Mouse (Mus musculus): ENCODE measurements around the gene Mboat1. TPM values are rescaled to one million over a fixed set of nuclear protein-coding genes. Genes with fewer than 3 reads are reported as not detected.
A peak's percentile ranks its signal among the peaks of the same experiment; 100 is the strongest.

Gene Mboat1
- total RNA-seq (2017), result 11.0 and 12.3 TPM in 2 replicates

DNA sequence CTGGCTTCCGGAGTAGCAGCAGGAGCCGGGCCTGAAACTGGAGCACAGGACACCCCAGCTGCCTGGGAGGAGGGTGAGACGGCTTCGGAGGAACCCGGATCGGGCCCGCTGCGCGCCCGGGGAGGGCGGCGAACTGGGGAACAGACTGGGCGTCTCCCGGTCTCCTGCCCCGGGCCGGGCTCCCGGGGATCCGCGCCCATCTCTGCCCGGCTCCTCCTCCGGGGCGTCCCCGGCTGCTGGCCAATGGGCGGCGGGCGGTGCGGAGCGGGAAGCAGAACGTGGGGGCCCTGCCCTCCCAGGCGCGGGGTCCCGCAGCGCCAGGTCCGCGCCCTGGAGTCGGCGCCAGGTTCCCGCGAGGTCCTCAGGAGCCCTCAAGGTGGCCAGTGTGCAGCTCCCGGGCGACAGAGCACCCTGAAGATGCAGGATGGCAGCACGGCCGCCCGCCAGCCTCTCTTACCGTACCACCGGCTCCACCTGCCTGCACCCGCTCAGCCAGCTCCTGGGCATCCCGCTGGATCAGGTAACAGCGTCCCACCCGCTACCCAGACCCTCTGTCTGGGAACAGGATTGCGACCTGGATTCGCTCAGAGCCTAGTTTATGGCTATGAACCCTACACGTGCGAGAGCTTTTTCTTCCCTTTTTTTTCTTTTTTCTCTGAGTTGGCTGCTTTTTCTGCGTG is at the start of gene Mboat1:
Gene Mboat1 (plus strand): TSS at position 247 of the 680 bp plus-strand sequence.
- peak; percentile 76 to 91 for ATAC-seq (replicated peaks in 1 of 2; ENCODE audit: insufficient read depth in 1 of 2, low FRiP score in 2 of 2, low TSS enrichment in 1 of 2, low read depth in 1 of 2, poor library complexity in 2 of 2, severe bottlenecking in 2 of 2)

DNA sequence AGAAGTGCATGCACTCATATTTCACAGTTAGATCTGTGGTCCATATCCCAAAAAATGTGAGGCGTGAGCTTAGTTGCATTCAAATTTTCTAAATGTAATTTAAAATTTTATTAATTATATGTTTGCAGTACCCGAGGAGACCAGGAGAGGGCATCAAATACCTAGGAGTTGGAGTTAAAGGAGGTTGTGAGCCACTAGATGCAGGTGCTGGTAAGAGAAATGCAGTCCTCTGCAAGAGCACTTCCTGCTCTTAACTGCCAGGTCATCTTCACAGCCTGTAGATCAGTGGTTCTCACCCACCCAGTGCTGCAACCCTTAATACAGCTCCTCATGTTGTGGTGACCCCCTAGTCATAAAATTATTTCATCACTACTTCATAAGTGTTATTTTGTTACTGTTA is 43.2 kb upstream of the Mboat1 start:
- ATAC-seq (replicated peaks in 1 of 2; ENCODE audit: insufficient read depth in 1 of 2, low FRiP score in 2 of 2, low TSS enrichment in 1 of 2, low read depth in 1 of 2, poor library complexity in 2 of 2, severe bottlenecking in 2 of 2), result peak; percentile 7 to 53; a peak in 1 of 4 replicates

GRCm38 (mm10) chr13:30095851-30096250 is 40.4 kb upstream of the Mboat1 start:
- no peak for ATAC-seq (replicated peaks in 1 of 2; ENCODE audit: insufficient read depth in 1 of 2, low FRiP score in 2 of 2, low TSS enrichment in 1 of 2, low read depth in 1 of 2, poor library complexity in 2 of 2, severe bottlenecking in 2 of 2)

GRCm38 (mm10) chr13:30096536-30096935 is 39.8 kb upstream of the Mboat1 start:
- no peak for ATAC-seq (replicated peaks in 1 of 2; ENCODE audit: insufficient read depth in 1 of 2, low FRiP score in 2 of 2, low TSS enrichment in 1 of 2, low read depth in 1 of 2, poor library complexity in 2 of 2, severe bottlenecking in 2 of 2)

- ATAC-seq (replicated peaks in 1 of 2; ENCODE audit: insufficient read depth in 1 of 2, low FRiP score in 2 of 2, low TSS enrichment in 1 of 2, low read depth in 1 of 2, poor library complexity in 2 of 2, severe bottlenecking in 2 of 2), result no peak
These were observed 27.2 kb upstream of the Mboat1 start for GRCm38 (mm10) chr13:30109001-30109600.

DNA sequence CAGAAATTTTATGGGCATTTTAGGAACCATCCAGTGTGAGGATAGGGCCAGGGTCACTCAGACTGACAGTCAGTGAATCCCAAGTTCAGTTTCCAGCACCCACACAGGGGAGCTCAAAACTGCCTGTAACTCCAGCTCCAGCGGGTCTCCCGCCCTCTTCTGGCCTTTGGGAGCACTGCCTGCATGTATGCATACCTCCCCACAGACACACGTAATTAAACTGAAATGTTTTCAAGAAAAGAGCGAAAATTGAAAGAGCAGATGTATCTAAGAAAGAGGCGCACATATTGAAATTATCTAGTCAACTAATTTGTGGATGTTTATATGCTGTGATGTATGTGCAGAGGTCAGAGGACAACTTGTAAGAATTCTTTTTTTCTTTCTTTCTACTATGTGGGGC is 20.5 kb upstream of the Mboat1 start:
- ATAC-seq (replicated peaks in 1 of 2; ENCODE audit: insufficient read depth in 1 of 2, low FRiP score in 2 of 2, low TSS enrichment in 1 of 2, low read depth in 1 of 2, poor library complexity in 2 of 2, severe bottlenecking in 2 of 2), result no peak

DNA sequence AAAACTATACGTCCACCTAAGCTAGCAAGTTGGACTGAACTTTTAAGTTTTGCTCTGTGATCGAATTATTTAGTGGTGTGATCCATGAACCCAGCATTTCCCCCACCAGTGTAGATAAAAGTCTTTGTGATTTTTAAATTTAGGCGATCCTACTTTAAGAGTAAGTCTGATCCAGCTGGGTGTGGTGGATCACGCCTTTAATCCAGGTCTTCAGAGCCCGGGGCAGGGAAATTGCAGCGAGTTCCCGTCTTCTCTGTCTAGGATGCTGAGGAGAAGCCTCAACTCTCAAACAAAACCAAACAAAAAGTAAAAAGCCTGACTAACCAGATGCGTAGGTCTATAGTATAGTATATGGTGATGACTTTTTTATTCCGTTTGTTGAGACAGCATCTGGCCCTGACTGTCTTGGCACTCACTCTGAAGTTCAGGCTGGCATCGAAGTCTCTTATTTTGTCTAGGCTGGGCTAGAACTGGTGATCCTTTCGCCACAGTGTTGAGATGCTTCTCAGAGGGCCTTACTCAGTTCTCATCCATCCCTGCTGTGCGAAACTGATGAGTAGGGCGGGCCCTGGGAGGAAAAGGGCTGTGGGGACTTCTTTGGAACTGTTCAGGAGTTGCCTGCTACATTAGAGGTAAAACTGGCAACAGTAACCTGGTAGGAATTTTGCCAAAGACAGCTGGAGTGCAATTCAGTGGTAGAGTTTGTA is 787 bp downstream of the Mboat1 start:
- ATAC-seq (replicated peaks in 1 of 2; ENCODE audit: insufficient read depth in 1 of 2, low FRiP score in 2 of 2, low TSS enrichment in 1 of 2, low read depth in 1 of 2, poor library complexity in 2 of 2, severe bottlenecking in 2 of 2), result no peak

GRCm38 (mm10) chr13:30137951-30138350 is 1.7 kb downstream of the Mboat1 start:
- no peak for ATAC-seq (replicated peaks in 1 of 2; ENCODE audit: insufficient read depth in 1 of 2, low FRiP score in 2 of 2, low TSS enrichment in 1 of 2, low read depth in 1 of 2, poor library complexity in 2 of 2, severe bottlenecking in 2 of 2)

DNA sequence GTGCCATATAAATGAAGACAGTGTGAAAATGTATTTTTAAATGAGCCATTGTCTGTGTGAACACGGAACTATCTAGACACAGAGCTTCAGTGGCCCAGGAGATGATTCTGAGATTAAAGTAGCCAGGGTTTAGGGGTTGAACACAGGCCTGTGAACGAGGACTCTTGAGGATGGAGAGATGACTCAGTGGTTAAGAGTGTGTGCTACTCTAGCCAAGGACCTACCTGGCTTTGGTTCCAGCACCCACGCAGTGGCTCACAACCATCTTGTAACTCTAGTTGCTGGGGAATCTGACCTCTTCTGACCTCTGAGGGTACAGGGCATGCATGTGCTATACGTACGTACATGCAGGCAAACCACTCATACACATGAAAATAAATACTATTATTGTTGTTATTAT is 3.9 kb downstream of the Mboat1 start:
- ATAC-seq (replicated peaks in 1 of 2; ENCODE audit: insufficient read depth in 1 of 2, low FRiP score in 2 of 2, low TSS enrichment in 1 of 2, low read depth in 1 of 2, poor library complexity in 2 of 2, severe bottlenecking in 2 of 2), result no peak

GRCm38 (mm10) chr13:30140646-30141045 is 4.4 kb downstream of the Mboat1 start:
- no peak for ATAC-seq (replicated peaks in 1 of 2; ENCODE audit: insufficient read depth in 1 of 2, low FRiP score in 2 of 2, low TSS enrichment in 1 of 2, low read depth in 1 of 2, poor library complexity in 2 of 2, severe bottlenecking in 2 of 2)

- no peak for ATAC-seq (replicated peaks in 1 of 2; ENCODE audit: insufficient read depth in 1 of 2, low FRiP score in 2 of 2, low TSS enrichment in 1 of 2, low read depth in 1 of 2, poor library complexity in 2 of 2, severe bottlenecking in 2 of 2)
These were observed 5.7 kb downstream of the Mboat1 start for GRCm38 (mm10) chr13:30141996-30142395.

DNA sequence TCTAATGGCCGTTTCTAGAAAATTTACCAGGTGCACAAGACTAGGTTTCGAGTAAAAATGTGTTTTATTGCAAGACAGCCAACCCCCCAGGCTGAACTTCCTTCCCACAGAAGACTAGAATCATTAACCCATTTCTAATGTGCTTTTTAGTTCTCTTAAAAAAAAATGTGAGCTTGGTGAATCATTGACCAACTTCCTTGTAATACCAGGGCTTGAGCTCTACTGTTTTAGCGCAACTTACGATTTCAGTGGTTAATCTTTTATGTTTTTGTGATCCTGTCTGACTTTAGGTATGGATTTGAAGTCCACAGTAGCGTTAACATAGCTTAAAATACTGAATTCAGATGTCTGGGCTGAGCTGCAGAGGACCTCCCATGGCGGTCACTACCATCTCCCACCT is 10.2 kb downstream of the Mboat1 start:
- ATAC-seq (replicated peaks in 1 of 2; ENCODE audit: insufficient read depth in 1 of 2, low FRiP score in 2 of 2, low TSS enrichment in 1 of 2, low read depth in 1 of 2, poor library complexity in 2 of 2, severe bottlenecking in 2 of 2), result no peak

DNA sequence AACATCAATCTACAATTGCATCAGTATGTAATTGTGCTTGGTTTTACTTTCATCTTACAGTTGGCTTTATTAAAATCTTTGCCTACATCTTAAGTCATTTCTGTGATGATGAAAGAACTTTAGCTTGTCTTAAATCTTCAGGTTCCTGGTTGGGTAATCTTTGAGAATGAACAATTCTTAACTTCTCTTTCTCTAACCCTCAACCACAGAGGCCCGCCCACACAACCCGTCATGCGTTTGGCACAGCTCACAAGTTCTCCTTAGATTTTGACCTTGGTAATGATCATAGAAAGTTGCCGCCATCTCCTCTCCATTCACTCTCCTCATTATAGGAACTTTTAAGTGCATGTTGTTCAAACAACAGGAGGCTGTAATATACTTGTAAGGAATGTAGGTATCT is 18.0 kb downstream of the Mboat1 start:
- ATAC-seq (replicated peaks in 1 of 2; ENCODE audit: insufficient read depth in 1 of 2, low FRiP score in 2 of 2, low TSS enrichment in 1 of 2, low read depth in 1 of 2, poor library complexity in 2 of 2, severe bottlenecking in 2 of 2), result peak; percentile 92 to 95

DNA sequence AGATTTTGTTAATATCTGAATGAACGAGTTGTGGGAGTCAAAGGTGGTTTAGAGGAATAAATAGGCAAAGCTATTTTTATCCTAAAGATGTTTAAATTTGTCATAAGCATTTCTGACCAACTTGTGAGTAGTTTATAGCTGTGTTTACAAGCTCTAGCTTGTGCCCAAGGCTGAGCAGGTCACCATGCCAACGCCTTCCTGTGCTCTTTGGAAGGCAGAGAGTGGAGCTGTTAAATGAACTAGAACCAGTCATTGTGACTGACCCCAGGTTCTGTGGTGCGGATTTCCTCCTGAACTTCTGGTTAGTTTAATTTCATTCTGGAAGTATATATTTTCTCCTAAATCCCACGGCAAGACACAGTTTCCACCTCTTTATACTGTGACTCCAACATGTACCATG is 23.3 kb downstream of the Mboat1 start:
- ATAC-seq (replicated peaks in 1 of 2; ENCODE audit: insufficient read depth in 1 of 2, low FRiP score in 2 of 2, low TSS enrichment in 1 of 2, low read depth in 1 of 2, poor library complexity in 2 of 2, severe bottlenecking in 2 of 2), result no peak

GRCm38 (mm10) chr13:30163521-30163920 is 27.2 kb downstream of the Mboat1 start:
- no peak for ATAC-seq (replicated peaks in 1 of 2; ENCODE audit: insufficient read depth in 1 of 2, low FRiP score in 2 of 2, low TSS enrichment in 1 of 2, low read depth in 1 of 2, poor library complexity in 2 of 2, severe bottlenecking in 2 of 2)

- peak; percentile 78 to 86 for ATAC-seq (replicated peaks in 1 of 2; ENCODE audit: insufficient read depth in 1 of 2, low FRiP score in 2 of 2, low TSS enrichment in 1 of 2, low read depth in 1 of 2, poor library complexity in 2 of 2, severe bottlenecking in 2 of 2)
These were observed 30.1 kb downstream of the Mboat1 start for GRCm38 (mm10) chr13:30166138-30167090.

DNA sequence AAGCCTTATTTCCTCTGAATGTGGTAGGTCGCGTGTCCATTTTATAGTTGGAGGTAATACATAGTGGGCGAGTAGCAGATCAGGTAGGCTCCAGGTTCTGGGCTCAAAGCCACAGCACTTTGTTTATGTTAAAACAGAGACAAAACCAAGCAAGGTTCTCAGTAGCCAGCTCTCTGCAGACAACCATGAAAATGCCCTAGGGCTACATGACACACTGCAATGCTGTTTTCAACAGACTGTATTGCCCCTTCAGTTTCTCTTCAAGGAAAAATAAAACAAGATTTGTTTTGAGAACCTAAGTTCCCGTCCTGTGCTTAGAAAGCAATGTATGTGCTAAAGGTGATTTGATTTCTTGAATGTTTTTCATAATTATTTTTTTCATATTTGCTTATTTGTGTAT is 31.2 kb downstream of the Mboat1 start:
- no peak for ATAC-seq (replicated peaks in 1 of 2; ENCODE audit: insufficient read depth in 1 of 2, low FRiP score in 2 of 2, low TSS enrichment in 1 of 2, low read depth in 1 of 2, poor library complexity in 2 of 2, severe bottlenecking in 2 of 2)
